Mouse (Mus musculus) MEL (cell line): ENCODE results near the gene E130114P18Rik. TPM values are rescaled to one million over a fixed set of nuclear protein-coding genes. Genes with fewer than 3 reads are reported as not detected.

Source experiments
- DNase-seq: peaks from one replicate; pipeline ENCODE4 v3.0.0; 2011; ENCODE audit warnings: low read depth, low spot score
- H3K27ac ChIP-seq: 2 replicates; pipeline ENCODE4 v1.5.1; 2012; ENCODE audit warnings: low read depth, mild to moderate bottlenecking, control low read depth, low read length, moderate library complexity; ENCODE audit not compliant: control insufficient read depth
- H3K27me3 ChIP-seq, 2 experiments: fragments of 150-350 bp in 1 of 2; sonication (generic) in 1 of 2; 2 replicates each; pipeline ENCODE4 v1.6.1; 2012; ENCODE audit warnings: low read length in 2 of 2, mild to moderate bottlenecking in 2 of 2, improper control_type of control experiment in 1 of 2, moderate library complexity in 1 of 2; ENCODE audit not compliant: insufficient read depth in 2 of 2, control insufficient read depth in 1 of 2
- H3K36me3 ChIP-seq, 2 experiments: 2 replicates each; pipeline ENCODE4 v1.6.1; 2012 to 2014; ENCODE audit warnings: low read length in 2 of 2, improper control_type of control experiment in 1 of 2, inconsistent platforms in 1 of 2, mild to moderate bottlenecking in 1 of 2; ENCODE audit not compliant: insufficient read depth in 2 of 2, control insufficient read depth in 1 of 2
- H3K4me1 ChIP-seq, 2 experiments: fragments of 150-350 bp in 1 of 2; sonication (generic) in 1 of 2; 2 replicates each; pipeline ENCODE4 v1.6.1; 2012; ENCODE audit warnings: low read length in 2 of 2, improper control_type of control experiment in 1 of 2, mild to moderate bottlenecking in 1 of 2; ENCODE audit not compliant: insufficient read depth in 2 of 2, control insufficient read depth in 1 of 2
- H3K4me3 ChIP-seq, 2 experiments: fragments of 150-350 bp in 1 of 2; sonication (generic) in 1 of 2; 2 replicates each; pipeline ENCODE4 v1.5.1; 2012; ENCODE audit warnings: low read depth in 2 of 2, low read length in 2 of 2, mild to moderate bottlenecking in 2 of 2, moderate library complexity in 2 of 2, control low read depth in 1 of 2, improper control_type of control experiment in 1 of 2; ENCODE audit not compliant: control insufficient read depth in 1 of 2, insufficient read depth in 1 of 2
- H3K79me2 ChIP-seq: 2 replicates; pipeline ENCODE4 v1.6.1; 2012; ENCODE audit warnings: mild to moderate bottlenecking, low read length, moderate library complexity; ENCODE audit not compliant: control insufficient read depth, poor library complexity, insufficient read depth
- H3K9ac ChIP-seq: 2 replicates; pipeline ENCODE4 v1.6.1; 2012; ENCODE audit warnings: low read depth, mild to moderate bottlenecking, control low read depth, low read length, moderate library complexity; ENCODE audit not compliant: control insufficient read depth, poor library complexity, severe bottlenecking
- H3K9me3 ChIP-seq: fragments of 150-350 bp; sonication (generic); replicated peaks from 2 replicates; pipeline ENCODE4 v1.6.1; 2012; ENCODE audit warnings: mild to moderate bottlenecking, low read length, improper control_type of control experiment, moderate library complexity; ENCODE audit not compliant: insufficient read depth
- BHLHE40 ChIP-seq: IDR thresholded peaks from 2 replicates; pipeline ENCODE4 v1.6.1; 2012; ENCODE audit warnings: low read depth, mild to moderate bottlenecking, inconsistent platforms, low read length, improper control_type of control experiment, borderline replicate concordance
- CHD1 ChIP-seq: IDR thresholded peaks from 2 replicates; pipeline ENCODE4 v1.6.1; 2012; ENCODE audit warnings: low read depth, mild to moderate bottlenecking, inconsistent platforms, low read length, improper control_type of control experiment
- CHD2 ChIP-seq: IDR thresholded peaks from 2 replicates; pipeline ENCODE4 v1.6.1; 2011; ENCODE audit warnings: low read length, improper control_type of control experiment
- CTCF ChIP-seq, 3 experiments: IDR thresholded peaks in 2 of 3; conservative IDR thresholded peaks in 1 of 3; 2 replicates each; pipeline ENCODE4 v1.5.1; 2011 to 2012; ENCODE audit warnings: low read length in 3 of 3, low read depth in 2 of 3, mild to moderate bottlenecking in 2 of 3, improper control_type of control experiment in 1 of 3, inconsistent platforms in 1 of 3, mixed read lengths in 1 of 3, moderate library complexity in 1 of 3; ENCODE audit not compliant: control insufficient read depth in 1 of 3, insufficient read depth in 1 of 3, poor library complexity in 1 of 3, severe bottlenecking in 1 of 3
- E2F4 ChIP-seq: IDR thresholded peaks from 2 replicates; pipeline ENCODE4 v1.6.1; 2011; ENCODE audit warnings: low read depth, low read length, improper control_type of control experiment, borderline replicate concordance
- ELF1 ChIP-seq: IDR thresholded peaks from 2 replicates; pipeline ENCODE4 v1.6.1; 2014; ENCODE audit warnings: low read depth, mild to moderate bottlenecking, inconsistent platforms, low read length, improper control_type of control experiment, moderate library complexity
- EP300 ChIP-seq, 2 experiments: IDR thresholded peaks; 2 replicates each; pipeline ENCODE4 v1.6.1; 2011; ENCODE audit warnings: improper control_type of control experiment in 2 of 2, low read length in 2 of 2, low read depth in 1 of 2, mild to moderate bottlenecking in 1 of 2
- ETS1 ChIP-seq: IDR thresholded peaks from 2 replicates; pipeline ENCODE4 v1.6.1; 2012; ENCODE audit warnings: low read depth, mild to moderate bottlenecking, inconsistent platforms, low read length, improper control_type of control experiment, moderate library complexity
- GABPA ChIP-seq: IDR thresholded peaks from 2 replicates; pipeline ENCODE4 v1.6.1; 2012; ENCODE audit warnings: low read depth, mild to moderate bottlenecking, inconsistent platforms, low read length, improper control_type of control experiment, moderate library complexity
- JUND ChIP-seq: IDR thresholded peaks from 2 replicates; pipeline ENCODE4 v1.6.1; 2011; ENCODE audit warnings: low read depth, mild to moderate bottlenecking, improper control_type of control experiment, low read length
- KAT2A ChIP-seq: conservative IDR thresholded peaks from 2 replicates; pipeline ENCODE4 v1.6.1; 2012; ENCODE audit warnings: low read depth, low read length, improper control_type of control experiment, inconsistent platforms
- MAFK ChIP-seq: IDR thresholded peaks from 2 replicates; pipeline ENCODE4 v1.6.1; 2011; ENCODE audit warnings: low read depth, mild to moderate bottlenecking, low read length, improper control_type of control experiment, borderline replicate concordance
- MAX ChIP-seq: IDR thresholded peaks from 2 replicates; pipeline ENCODE4 v1.6.1; 2011; ENCODE audit warnings: low read length, improper control_type of control experiment
- MAZ ChIP-seq: IDR thresholded peaks from 2 replicates; pipeline ENCODE4 v1.6.1; 2012; ENCODE audit warnings: low read depth, mild to moderate bottlenecking, inconsistent platforms, low read length, improper control_type of control experiment
- MYB ChIP-seq: IDR thresholded peaks from 2 replicates; pipeline ENCODE4 v1.6.1; 2011; ENCODE audit warnings: mild to moderate bottlenecking, low read depth, low read length, improper control_type of control experiment
- MYC ChIP-seq: IDR thresholded peaks from 2 replicates; pipeline ENCODE4 v1.6.1; 2011; ENCODE audit warnings: low read depth, mild to moderate bottlenecking, low read length, improper control_type of control experiment, moderate library complexity
- NELFE ChIP-seq: IDR thresholded peaks from 2 replicates; pipeline ENCODE4 v1.6.1; 2011; ENCODE audit warnings: low read depth, low read length, improper control_type of control experiment
- POLR2A ChIP-seq, 2 experiments: IDR thresholded peaks; 2 replicates each; pipeline ENCODE4 v1.6.1; 2011 to 2012; ENCODE audit warnings: low read length in 2 of 2, mild to moderate bottlenecking in 2 of 2, control low read depth in 1 of 2, improper control_type of control experiment in 1 of 2, low read depth in 1 of 2, moderate library complexity in 1 of 2; ENCODE audit not compliant: control insufficient read depth in 1 of 2, insufficient read depth in 1 of 2, poor library complexity in 1 of 2
- POLR2AphosphoS2 ChIP-seq: IDR thresholded peaks from 2 replicates; pipeline ENCODE4 v1.6.1; 2011; ENCODE audit warnings: low read length, improper control_type of control experiment
- POLR2AphosphoS5 ChIP-seq: IDR thresholded peaks from 2 replicates; pipeline ENCODE4 v1.6.1; 2012; ENCODE audit warnings: low read depth, borderline replicate concordance, mild to moderate bottlenecking, inconsistent platforms, low read length, moderate library complexity, mixed read lengths
- RAD21 ChIP-seq: IDR thresholded peaks from 2 replicates; pipeline ENCODE4 v1.6.1; 2011; ENCODE audit warnings: mild to moderate bottlenecking, low read depth, low read length, improper control_type of control experiment
- RCOR1 ChIP-seq: IDR thresholded peaks from 2 replicates; pipeline ENCODE4 v1.6.1; 2012; ENCODE audit warnings: low read depth, mild to moderate bottlenecking, inconsistent platforms, low read length, improper control_type of control experiment
- SIN3A ChIP-seq: IDR thresholded peaks from 2 replicates; pipeline ENCODE4 v1.6.1; 2012; ENCODE audit warnings: low read length, improper control_type of control experiment, inconsistent platforms
- TAL1 ChIP-seq: IDR thresholded peaks from 2 replicates; pipeline ENCODE4 v1.6.1; 2012; ENCODE audit warnings: mild to moderate bottlenecking, inconsistent platforms, low read length, moderate library complexity, mixed read lengths
- TBP ChIP-seq: IDR thresholded peaks from 2 replicates; pipeline ENCODE4 v1.8.0; 2011; ENCODE audit warnings: low read depth, low read length, improper control_type of control experiment
- USF1 ChIP-seq: IDR thresholded peaks from 2 replicates; pipeline ENCODE4 v1.6.1; 2014; ENCODE audit warnings: low read depth, mild to moderate bottlenecking, inconsistent platforms, low read length, improper control_type of control experiment, moderate library complexity
- USF2 ChIP-seq, 2 experiments: IDR thresholded peaks; 2 replicates each; pipeline ENCODE4 v1.6.1; 2011 to 2012; ENCODE audit warnings: improper control_type of control experiment in 2 of 2, low read length in 2 of 2, borderline replicate concordance in 1 of 2, inconsistent platforms in 1 of 2, low read depth in 1 of 2, mild to moderate bottlenecking in 1 of 2; ENCODE audit not compliant: insufficient read depth in 1 of 2
- ZMIZ1 ChIP-seq: IDR thresholded peaks from 2 replicates; pipeline ENCODE4 v1.6.1; 2012; ENCODE audit warnings: low read depth, mild to moderate bottlenecking, inconsistent platforms, low read length, improper control_type of control experiment, moderate library complexity
- polyA plus RNA-seq, 2 experiments: library from polyadenylated mRNA; stranded (reverse) in 1 of 2; unstranded in 1 of 2; fragments of >175 nt in 1 of 2; fragments of >200 nt in 1 of 2; gene quantifications; 2 replicates each; pipeline versions ENCODE4 v1.2.1 to v1.2.4; 2012; ENCODE audit warnings: low replicate concordance in 2 of 2, low read depth in 1 of 2; ENCODE audit not compliant: insufficient read length in 2 of 2, insufficient read depth in 1 of 2, missing spikeins in 1 of 2
- total RNA-seq: library from RNA; depleted of rRNA; stranded (reverse); fragments of 300-350 nt; gene quantifications from 2 replicates; pipeline ENCODE4 v1.2.3, GENCODE M21; 2012

The E130114P18Rik gene
- total and polyA plus RNA-seq, 3 experiments = not detected

GRCm38 (mm10) chr4:97809582-97810295, 31.9 kb upstream of the E130114P18Rik start:
- peaks cover 40 to 55% of the 10 kb centered on the region in 2 experiments for H3K4me1 ChIP-seq
- H3K79me2 ChIP-seq = peaks cover 43% of the 10 kb centered on the region
- no peaks in the 10 kb centered on the region for H3K9me3 ChIP-seq
- H3K27ac ChIP-seq = peak overlapping the region; percentile 95
- H3K4me3 ChIP-seq = peak overlapping the region in 1 of 2 experiments; percentile 6; a peak in 1 of 4 replicates
- DNase-seq = peak; percentile 76
- TF ChIP-seq KAT2A (0 out of 2 replicates have a peak, but pooled peaks have one; percentile 10), MAX (0 out of 2 replicates have a peak, but pooled peaks have one; percentile 19), USF1 (no peak), TAL1 (no peak), GABPA (no peak), MAZ (0 out of 2 replicates have a peak, but pooled peaks have one; percentile 38), POLR2AphosphoS5 (no peak)
- H3K27me3 ChIP-seq = no peaks in the 10 kb centered on the region
- peak overlapping the region; percentile 61 for H3K9ac ChIP-seq
- peaks cover 36 to 74% of the 10 kb centered on the region in 2 experiments for H3K36me3 ChIP-seq

GRCm38 (mm10) chr4:97808885-97809284, 31.0 kb upstream of the E130114P18Rik start:
- DNase-seq = peak; percentile 68
- H3K4me1 ChIP-seq = peaks cover 35 to 61% of the 10 kb centered on the region in 2 experiments
- peak overlapping the region; percentile 95 for H3K27ac ChIP-seq
- TF ChIP-seq TBP (peak; percentile 67; the same call in 1 of the 2 replicates), JUND (no peak), CHD1 (no peak; the same call in 1 of the 2 replicates), CTCF (IDR thresholded peaks at IDR 0.05 in 2 of 3, conservative IDR thresholded peaks at IDR 0.05 in 1 of 3; ENCODE audit: control insufficient read depth in 1 of 3, insufficient read depth in 1 of 3, low read depth in 2 of 3, low read length in 3 of 3, poor library complexity in 1 of 3, severe bottlenecking in 1 of 3) (no peak), USF1 (no peak), USF2 (IDR thresholded peaks at IDR 0.05; ENCODE audit: borderline replicate concordance in 1 of 2, insufficient read depth in 1 of 2, low read depth in 1 of 2, low read length in 2 of 2) (no peak), MAZ (no peak), ZMIZ1 (no peak), KAT2A (0 out of 2 replicates have a peak, but pooled peaks have one; percentile 16), MAFK (no peak), BHLHE40 (no peak), CHD2 (no peak; the same call in 1 of the 2 replicates), POLR2AphosphoS2 (0 out of 2 replicates have a peak, but pooled peaks have one; percentile 49), MAX (0 out of 2 replicates have a peak, but pooled peaks have one; percentile 20), POLR2A (IDR thresholded peaks at IDR 0.05; ENCODE audit: control insufficient read depth in 1 of 2, insufficient read depth in 1 of 2, low read depth in 1 of 2, low read length in 2 of 2, poor library complexity in 1 of 2) (peak in 1 of 2 experiments; percentile 37; a peak in 1 of 4 replicates), NELFE (no peak; the same call in 1 of the 2 replicates), ELF1 (peak; percentile 48; the same call in 1 of the 2 replicates), ETS1 (peak; percentile 86), SIN3A (peak; percentile 86), RAD21 (no peak), MYB (peak; percentile 80), E2F4 (no peak), MYC (peak; percentile 77; the same call in 1 of the 2 replicates), POLR2AphosphoS5 (no peak), RCOR1 (peak; percentile 53), TAL1 (no peak), EP300 (IDR thresholded peaks at IDR 0.05; ENCODE audit: low read depth in 1 of 2, low read length in 2 of 2) (peak; percentile 81 to 87)

More at GRCm38 (mm10) chr4:97808885-97809284, 31.0 kb upstream of the E130114P18Rik start:
- H3K36me3 ChIP-seq = peaks cover 30 to 72% of the 10 kb centered on the region in 2 experiments
- H3K27me3 ChIP-seq = no peaks in the 10 kb centered on the region
- H3K4me3 ChIP-seq = peak overlapping the region in 1 of 2 experiments; percentile 6; a peak in 1 of 4 replicates
- peaks cover 38% of the 10 kb centered on the region for H3K79me2 ChIP-seq
- no peaks in the 10 kb centered on the region for H3K9me3 ChIP-seq
- H3K9ac ChIP-seq = peak overlapping the region; percentile 61
